Mouse (Mus musculus): Measurements from ENCODE around the gene Gm17387. TPM values are rescaled to one million over a fixed set of nuclear protein-coding genes. Genes with fewer than 3 reads are reported as not detected.
A peak's percentile ranks its signal among the peaks of the same experiment; 100 is the strongest.

The Gm17387 gene
- total RNA-seq, 2 experiments from 2014 or later = not detected

DNA sequence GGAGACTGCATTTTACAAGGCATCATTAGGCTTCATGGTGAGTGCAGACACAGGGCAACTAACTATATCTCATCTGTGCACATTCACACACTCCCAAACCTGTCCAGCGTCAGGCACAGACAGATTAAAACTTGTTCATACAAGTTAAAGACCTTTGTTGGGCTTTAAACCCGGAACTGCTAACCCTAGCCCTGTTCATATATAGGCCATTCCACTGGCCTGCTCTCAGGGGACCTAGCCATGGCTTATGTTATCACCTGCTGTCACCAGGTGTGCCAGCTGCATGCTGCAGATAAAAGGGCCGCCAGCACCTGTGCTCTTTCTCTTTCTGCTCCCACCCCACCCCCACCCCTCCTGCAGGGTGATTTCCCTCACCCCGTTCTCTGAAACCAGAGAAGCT lies 13.6 kb downstream of the Gm17387 start:
- intact Hi-C loops (cut with DNase I) = no loop called here
- no peak for DNase-seq (ENCODE audit: low spot score)

DNA sequence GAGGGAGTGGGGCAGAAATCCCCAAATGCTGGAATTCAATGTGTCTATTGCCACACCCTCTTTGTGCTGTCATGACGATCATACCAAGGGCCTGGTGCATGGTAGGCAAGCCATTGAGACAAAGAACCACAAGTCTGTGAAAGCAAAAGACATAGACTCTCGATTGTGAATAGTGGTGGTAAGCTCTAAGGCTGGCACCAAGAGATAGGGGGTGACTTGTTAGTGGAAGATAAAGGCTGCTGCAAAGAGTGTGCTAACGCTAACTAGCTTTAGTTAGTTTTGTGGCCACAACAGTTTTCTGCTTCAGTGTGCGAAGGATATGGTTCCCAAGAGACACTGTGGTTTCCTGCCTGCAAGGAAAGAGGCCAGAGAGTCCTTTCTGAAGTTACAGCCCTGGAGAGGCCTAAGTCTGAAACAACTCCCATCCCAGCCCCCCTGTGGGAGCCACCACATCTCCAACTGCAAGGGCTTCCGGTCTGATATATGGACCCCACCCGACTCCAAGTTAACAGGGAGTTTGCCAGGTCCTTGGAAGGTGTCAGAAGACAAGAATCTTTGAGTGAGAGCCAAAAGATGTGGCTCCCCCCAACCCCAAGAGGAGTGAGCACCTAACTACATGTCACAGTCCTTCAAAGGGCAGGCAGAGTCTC lies 18.1 kb downstream of the Gm17387 start:
- intact Hi-C loops (cut with DNase I) = loop anchor here (1.0 kb wide), 1 partner anchor 38 kb away; no protein-coding TSS in a partner anchor
- DNase-seq (ENCODE audit: low spot score) = no peak

DNA sequence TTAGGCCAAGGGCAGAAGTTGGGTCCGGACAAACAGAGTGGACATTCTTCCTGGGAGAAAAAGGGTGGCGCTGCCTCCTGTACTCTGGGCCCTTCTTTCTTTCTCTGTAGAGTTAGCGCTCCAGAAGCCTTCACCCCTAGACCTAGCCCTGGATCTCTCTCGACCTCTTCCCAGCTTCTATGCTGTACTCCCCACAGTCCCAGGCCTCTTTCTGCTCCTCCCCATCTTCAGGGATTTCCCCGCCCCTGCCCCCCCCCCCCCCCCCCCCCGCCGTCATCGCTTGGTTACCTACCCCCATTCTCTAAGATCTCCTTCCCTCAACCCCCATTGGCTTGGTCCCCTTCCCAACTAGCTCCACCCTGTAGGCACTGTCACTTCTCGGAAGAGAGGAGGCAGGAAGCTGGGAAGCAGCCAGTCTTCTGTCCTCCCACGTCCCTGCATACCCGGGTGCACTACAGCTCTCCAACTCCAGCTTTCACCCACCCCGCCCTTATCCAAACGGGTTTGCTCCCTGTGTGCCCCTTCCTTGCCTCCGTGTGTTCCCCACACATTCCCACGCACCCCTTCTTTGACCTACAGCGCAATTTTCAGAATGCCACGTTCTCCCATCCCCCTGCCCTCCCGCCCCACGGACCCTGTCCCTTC lies 18.8 kb downstream of the Gm17387 start:
- DNase-seq (ENCODE audit: low spot score) = peak; percentile 86
- intact Hi-C loops (cut with DNase I) = loop anchor here (1.0 to 2.0 kb wide), 3 partner anchors 38 to 203 kb away; partner anchors contain the start of gene Scgb1c1

DNA sequence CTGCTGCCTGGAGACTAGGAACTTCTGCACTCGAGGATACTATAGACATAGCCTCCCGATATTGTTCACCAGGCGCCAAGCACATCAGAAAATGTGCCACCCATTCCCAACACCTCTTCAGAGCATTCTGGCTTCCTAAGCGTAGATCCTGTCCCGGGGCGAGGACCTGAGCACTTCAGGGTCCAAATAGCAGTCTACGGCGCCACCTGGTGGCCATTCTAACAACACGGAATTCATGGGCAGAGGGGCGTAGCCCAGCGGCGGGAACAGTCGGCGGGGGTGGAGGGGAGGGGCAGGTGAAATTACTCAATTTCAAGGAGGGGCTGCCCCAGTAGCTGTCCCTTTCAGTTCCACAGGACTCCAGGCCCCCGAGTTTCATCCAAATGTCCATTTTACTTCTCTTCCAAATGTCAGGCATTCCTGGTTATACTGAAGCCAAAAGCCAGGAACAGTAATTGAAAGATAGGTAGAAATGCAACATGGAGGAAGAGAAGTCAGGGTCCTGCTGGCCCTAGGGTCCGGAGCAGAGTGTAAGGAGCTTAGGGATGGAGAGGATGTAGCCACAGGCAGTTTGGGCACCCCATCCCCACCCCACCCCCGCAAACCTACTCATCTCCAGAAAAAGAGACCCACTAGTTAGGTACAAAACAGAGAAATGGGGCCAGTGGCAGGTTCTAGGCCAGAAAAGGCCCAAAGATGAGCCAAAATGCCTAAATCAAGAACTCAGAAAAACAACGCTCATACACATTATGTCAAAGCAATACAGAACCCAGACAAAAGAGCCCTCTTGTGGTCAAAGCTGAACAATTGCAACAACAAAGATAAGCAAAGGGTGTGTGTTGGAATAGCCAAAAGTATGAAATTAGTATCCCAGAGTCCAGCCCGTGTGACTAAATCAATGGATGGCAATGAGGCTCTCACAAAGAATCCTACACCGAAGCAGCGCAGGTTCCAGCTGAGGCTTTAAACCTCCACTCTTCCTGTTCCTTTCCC lies 19.6 kb downstream of the Gm17387 start:
- intact Hi-C loops (cut with DNase I) = loop anchor here (1.0 to 2.0 kb wide), 4 partner anchors 89 to 204 kb away; partner anchors contain the start of gene Scgb1c1
- DNase-seq (ENCODE audit: low spot score) = peak; percentile 89

DNA sequence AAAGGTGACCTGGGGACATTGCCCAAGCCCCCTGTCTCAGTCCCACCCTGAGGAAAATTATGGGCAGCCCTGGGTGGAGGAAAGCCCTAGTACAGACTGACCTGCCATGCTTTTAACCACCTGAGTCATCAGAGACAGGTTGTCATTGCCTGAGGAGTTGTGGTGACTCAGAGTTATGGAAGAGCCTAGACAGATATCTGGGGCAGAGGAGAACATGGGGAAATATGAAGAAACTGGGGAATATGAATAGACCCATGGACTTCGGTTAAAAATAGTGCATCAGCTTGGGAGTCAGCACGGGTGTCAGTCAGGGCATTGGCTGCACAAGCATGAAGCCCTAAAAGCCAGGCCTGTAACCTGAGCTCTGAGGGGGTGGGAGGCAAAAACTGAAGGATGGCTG lies 20.4 kb downstream of the Gm17387 start:
- intact Hi-C loops (cut with DNase I) = loop anchor here (1.0 to 2.0 kb wide), 3 partner anchors 90 to 205 kb away; partner anchors contain the start of gene Scgb1c1
- no peak for DNase-seq (ENCODE audit: low spot score)

DNA sequence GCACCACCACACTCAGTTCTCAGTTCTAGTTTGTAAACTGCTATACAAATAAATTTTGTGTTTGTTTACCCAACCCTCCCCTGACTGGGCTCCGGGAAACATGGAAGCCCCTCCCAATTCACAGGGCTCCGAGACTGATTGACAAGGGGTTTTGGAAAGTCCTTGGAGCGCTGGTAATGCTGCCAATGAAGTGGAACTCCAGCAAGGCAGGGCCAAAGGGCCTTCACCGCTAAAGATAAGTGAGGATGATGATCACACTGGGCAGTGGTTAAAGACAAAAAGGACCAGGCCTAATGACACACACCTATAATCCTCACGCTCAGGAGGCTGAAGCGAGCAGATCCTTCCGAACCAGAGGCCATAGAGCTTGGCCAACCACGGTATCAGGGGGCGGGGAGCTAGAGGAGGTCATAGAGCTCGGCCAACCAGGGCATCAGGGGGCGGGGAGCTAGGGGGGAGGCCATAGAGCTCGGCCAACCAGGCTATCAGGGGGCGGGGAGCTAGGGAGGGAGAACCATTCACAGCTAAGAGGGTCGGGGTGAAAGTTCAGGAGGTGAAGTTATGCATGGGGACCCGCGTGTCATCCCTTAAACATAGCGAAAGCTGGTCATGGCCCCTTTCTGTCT lies 22.2 kb downstream of the Gm17387 start:
- DNase-seq (ENCODE audit: low spot score) = no peak
- intact Hi-C loops (cut with DNase I) = no loop called here

DNA sequence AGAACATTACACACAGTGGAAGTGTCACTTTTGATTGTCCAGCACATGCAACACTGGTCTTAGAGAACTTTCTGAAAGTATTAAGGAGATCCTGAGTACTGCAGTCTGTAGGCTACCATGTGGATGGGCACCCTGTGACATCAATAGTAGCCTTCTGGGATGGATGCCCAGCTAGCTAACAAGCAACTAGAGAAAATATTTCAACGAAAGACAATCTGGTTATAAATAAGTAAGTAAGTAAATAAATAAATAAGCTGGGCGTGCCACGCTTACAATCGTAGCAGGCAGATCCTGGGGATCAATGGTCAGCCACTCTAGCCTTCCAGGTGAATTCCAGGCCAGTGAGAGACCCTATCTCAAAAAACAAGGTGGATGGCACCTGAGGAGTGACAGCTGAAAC lies 23.1 kb downstream of the Gm17387 start:
- DNase-seq (ENCODE audit: low spot score) = no peak
- intact Hi-C loops (cut with DNase I) = no loop called here

DNA sequence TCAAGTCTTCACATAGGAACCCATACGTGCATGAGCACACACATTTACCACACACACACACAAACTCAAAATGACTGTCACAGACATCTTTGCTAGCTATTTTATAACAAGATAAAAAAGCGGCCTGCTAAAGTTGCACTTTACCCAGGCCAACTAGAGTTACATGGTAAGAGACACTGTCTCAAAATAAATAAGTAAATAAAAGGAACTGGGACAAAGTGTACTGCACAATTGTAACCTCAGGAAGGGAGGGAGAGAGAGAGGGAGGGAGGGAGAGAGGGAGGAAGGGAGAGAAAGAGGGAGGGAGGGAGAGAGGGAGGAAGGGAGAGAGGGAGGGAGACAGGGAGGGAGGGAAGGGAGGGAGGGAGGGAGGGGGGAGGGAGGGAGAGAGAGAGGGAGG lies 23.5 kb downstream of the Gm17387 start:
- no peak for DNase-seq (ENCODE audit: low spot score)
- intact Hi-C loops (cut with DNase I) = no loop called here

DNA sequence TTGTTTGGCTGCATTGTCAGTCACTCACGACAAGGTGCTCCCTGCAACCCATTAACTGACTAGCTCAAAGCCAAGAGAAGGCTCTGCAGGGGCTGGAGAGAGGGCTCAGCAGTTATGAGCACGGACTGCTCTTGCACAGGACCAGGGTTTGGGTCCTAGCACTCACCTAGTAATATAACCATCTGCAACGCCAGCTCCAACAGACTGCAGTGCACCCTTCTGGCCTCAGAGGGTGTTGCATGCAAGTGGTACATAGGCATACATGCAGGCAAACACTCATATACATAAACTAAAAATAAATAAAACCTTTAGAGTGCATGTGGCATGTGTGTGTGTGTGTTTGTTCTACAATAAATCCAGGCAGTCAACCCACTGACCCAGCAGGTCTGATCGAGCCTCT lies 26.9 kb downstream of the Gm17387 start:
- intact Hi-C loops (cut with DNase I) = no loop called here
- DNase-seq (ENCODE audit: low spot score) = no peak

DNA sequence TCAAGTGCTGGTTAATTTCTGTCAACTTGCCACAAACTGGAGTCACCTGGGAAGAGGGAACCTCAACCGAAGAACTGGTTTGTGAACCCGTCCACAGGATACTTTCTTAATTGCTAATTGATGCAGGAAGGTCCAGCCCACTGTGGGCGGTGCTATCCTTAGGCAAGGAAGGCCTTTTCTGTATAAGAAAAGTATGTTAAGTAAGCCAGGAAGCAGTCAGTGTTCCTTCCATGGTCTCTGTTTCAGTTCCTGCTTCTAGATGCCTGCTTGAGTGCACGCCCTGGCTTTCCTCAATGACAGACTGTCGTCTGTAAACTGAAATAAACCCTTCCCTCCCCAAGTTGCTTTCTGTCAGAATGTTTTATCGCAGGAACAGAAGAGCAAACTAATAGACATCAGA lies 28.0 kb downstream of the Gm17387 start:
- DNase-seq (ENCODE audit: low spot score) = no peak
- intact Hi-C loops (cut with DNase I) = no loop called here

DNA sequence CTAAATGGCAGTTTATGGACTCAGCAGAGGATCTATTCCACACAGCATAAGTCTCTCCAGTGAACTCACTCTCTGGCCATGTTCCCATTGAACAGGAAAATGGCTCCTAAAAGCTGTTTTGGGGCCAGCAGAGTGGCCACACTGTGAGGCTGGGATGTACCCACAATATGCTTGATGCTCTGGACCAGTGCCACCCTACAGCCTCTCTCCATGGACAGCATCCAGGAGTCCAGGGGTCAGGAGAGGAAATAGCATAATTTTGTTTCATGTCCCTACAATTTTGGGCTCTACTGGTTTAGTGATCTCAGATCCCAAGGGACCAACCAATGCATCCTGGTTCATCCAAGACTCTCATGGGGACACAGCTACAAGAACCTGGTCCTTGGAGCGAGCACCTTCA lies 28.6 kb downstream of the Gm17387 start:
- no peak for DNase-seq (ENCODE audit: low spot score)
- intact Hi-C loops (cut with DNase I) = no loop called here

DNA sequence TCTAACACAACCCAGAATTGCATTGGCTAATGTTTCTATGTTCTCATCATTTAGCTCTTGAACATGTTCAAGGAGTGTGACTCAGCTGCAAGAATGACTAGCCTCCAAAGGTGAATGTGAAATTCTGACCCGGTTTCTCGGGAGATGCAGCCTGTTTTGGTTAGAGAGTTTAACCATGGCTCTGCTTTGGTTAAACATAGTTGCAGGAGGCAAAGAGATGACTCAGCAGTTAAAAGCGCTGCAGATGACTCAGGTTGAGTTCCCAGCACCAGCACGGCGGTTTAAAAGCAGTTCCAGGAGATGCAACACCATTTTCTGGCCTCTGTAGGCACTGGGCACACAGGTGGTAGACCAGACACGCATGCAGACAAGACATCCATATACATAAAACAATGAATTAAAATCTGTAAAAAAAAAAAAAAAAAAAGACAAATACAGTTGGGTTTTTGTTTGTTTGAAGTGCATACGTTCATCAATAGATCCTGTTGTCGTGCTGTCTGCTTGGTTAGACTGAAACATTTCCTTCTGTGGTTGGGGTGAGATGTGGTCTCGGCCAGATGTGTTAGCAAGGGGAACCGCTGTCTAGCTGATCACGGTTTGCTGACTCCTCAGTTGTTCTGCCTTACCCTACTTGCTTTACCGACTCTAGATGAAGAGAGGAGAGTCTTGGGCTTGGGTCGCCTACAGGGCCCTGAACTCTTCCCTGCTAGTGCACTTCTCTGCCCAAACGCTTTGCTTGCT lies 29.8 kb downstream of the Gm17387 start:
- DNase-seq (ENCODE audit: low spot score) = no peak
- intact Hi-C loops (cut with DNase I) = no loop called here

DNA sequence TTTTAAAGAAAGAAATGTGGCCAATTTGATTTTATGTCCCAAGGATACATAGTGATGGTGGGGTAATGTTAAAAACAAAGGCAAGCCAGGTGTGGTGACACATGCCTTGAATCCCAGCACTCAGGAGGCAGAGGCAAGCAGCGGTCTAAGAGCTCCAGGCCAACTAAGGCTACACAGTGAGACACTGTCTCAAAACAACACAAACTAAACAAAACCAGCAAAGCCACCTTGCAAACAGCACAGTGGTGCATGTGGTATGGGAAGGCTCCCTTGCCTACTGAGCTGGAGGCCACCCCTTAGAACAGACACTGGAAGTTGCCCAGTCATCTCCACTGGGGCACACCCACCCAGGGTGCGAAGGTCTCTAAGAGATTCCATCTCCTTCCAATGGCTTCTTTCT lies 31.0 kb downstream of the Gm17387 start:
- intact Hi-C loops (cut with DNase I) = no loop called here
- DNase-seq (ENCODE audit: low spot score) = no peak

DNA sequence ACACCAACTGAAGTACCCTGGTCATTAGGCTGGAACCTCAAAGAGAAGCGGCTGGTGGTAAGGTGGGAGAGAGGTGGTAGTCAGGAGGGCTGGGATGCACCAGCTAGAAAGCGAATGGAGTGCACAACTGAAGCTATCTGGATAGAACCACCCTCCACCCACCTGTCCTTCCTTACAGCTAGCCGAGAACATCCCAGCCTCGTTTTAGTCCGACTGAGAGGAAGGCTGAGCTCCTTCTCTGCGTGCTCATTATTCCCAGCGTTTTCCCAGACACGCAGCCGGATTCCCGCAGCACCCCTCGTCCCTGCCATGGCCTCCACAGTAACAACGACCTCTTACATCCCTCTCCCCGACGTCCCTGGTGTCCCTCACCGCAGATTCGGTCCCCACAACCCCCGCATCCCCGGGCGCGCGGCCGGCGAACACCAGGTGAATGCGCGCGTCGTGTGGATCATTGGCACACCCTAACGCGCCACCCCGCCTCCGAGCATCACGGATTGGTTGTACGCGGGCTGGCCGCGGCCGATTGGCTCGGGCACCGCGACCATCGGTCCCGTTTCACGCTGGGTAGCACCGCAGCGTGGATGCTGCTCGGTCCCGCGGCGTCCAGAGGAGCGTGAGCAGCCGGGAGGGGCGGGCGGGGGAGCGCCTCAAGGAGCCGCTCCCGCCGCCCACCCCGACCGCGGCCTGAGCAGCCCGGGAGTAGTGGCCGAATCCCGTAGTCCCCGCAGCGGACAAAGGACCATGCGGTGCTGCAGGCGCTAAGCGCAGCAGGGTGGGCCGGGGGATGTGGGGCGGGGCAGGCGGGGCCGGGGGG lies 31.7 kb downstream of the Gm17387 start, which contains the start of gene B4galnt4:
TSS of gene B4galnt4 (plus strand) at position 679 of the 817 bp plus-strand sequence.
- DNase-seq (ENCODE audit: low spot score) = peak; percentile 40
- intact Hi-C loops (cut with DNase I) = no loop called here

DNA sequence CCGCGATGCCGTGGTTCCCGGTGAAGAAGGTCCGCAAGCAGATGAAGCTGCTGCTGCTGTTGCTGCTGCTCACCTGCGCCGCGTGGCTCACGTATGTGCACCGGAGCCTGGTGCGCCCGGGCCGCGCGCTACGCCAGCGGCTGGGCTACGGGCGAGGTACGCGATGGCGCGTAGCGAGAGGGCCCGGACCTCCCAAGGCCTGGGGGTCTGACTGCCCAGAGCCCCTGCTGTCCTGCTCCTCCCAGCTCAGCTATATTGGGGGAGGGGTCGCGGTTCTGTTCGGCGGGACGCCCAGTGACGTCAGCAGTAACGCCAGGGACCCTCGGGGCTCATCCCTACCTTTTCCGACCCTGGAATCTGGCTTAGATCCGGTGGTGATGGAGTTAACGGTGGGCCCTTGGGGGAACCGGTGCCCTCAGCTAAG lies 32.4 kb downstream of the Gm17387 start:
- intact Hi-C loops (cut with DNase I) = no loop called here
- DNase-seq (ENCODE audit: low spot score) = no peak

DNA sequence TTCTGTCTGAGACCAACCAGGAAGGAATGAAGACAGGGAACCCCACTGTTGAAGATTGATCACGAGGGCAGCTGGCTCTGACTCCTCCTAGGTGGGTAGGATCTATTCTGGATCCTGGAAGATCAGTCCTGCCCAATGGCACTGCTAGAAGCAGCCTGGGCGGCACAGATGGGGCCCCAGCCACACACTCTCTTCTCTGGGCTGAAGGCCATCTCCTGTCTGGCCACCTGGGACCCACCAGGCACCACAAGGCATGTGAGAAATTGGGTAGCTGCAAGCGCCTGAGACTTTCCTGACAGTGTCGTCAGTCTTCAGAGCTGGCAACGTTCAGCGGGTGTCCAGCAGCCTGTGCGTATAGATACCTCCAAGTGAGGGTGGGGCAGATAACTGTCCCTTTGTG lies 33.6 kb downstream of the Gm17387 start:
- DNase-seq (ENCODE audit: low spot score) = no peak
- intact Hi-C loops (cut with DNase I) = no loop called here

DNA sequence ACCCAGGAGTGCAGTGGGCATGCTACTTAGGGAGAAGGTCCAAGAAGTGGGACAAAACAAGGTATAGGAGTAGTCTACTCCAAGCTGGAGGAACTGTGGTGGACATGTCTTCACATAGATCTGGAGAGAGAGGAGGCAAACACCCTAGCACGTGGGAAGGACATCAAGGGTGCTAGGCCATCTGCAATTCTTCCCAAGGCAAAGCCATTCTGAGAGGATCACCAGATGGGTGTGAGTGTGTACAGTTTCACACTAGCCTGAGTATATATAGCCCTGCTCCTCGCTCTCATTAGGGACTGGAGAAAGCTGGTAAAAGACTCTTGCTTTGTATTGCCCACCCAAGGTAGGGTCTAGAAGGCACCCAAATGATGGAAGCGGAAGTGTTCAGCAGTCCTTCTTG lies 34.4 kb downstream of the Gm17387 start:
- DNase-seq (ENCODE audit: low spot score) = no peak
- intact Hi-C loops (cut with DNase I) = no loop called here

DNA sequence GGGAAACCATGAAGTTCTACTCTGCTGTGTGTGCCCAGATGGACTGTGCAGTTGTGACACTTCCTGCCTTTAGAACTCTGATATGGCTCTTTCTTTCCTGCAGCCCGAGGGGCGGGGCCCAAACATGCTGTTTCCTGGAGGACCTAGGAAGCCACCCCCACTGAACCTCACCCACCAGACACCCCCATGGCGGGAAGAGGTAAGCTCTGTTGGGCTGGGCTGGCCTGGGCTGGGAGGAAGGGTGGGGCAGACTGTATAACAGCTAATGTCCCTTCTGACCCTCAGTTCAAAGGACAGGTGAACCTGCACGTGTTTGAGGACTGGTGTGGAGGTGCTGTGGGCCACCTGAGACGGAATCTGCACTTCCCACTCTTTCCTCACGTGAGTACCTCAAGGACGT lies 35.2 kb downstream of the Gm17387 start:
- intact Hi-C loops (cut with DNase I) = no loop called here
- DNase-seq (ENCODE audit: low spot score) = no peak
